Mouse (Mus musculus) kidney, adult 2 months (tissue): ENCODE data around the gene Col13a1.

Experiments
- CTCF ChIP-seq: fragments of 200-500 bp; conservative IDR thresholded peaks from 2 replicates; pipeline ENCODE4 v1.5.1; 2011; ENCODE audit warnings: low read depth, mild to moderate bottlenecking, control low read depth, low read length, moderate library complexity, mixed read lengths; ENCODE audit not compliant: insufficient read depth, insufficient read length
- POLR2A ChIP-seq: fragments of 200-500 bp; IDR thresholded peaks from one replicate; pipeline ENCODE4 v1.6.1; 2011; ENCODE audit warnings: low read depth, low read length, control low read depth

- TF ChIP-seq POLR2A: no peak
- TF ChIP-seq CTCF: no peak
Measured at GRCm38 (mm10) chr10:61879427-61879826, 99.5 kb downstream of the Col13a1 start.
